Mouse (Mus musculus) brain, embryonic 18.5 days (tissue): ENCODE data around the gene Krt32.

Experiments used
- DNase-seq: peaks from one replicate; pipeline ENCODE4 v3.0.0-alpha.2; 2012; ENCODE audit warnings: low read depth, low spot score

Krt32 gene

GRCm38 (mm10) chr11:100055686-100056655 lies 32.1 kb downstream of the Krt32 start:
- DNase-seq, result no peak

GRCm38 (mm10) chr11:100050451-100050850 lies 37.6 kb downstream of the Krt32 start, which contains the start of gene Krt31:
Gene Krt31 (minus strand): TSS chr11:100050551.
- DNase-seq, result no peak

- DNase-seq, result no peak
Observed at GRCm38 (mm10) chr11:100047193-100047592, 40.8 kb downstream of the Krt32 start.

GRCm38 (mm10) chr11:100046303-100046866 lies 41.6 kb downstream of the Krt32 start:
- DNase-seq, result no peak

- DNase-seq, result no peak
Observed at GRCm38 (mm10) chr11:100041454-100041853, 46.6 kb downstream of the Krt32 start, which contains the start of gene Krt34. Gene Krt34 (minus strand): TSS chr11:100041554.
